9 mouse cellular contexts compared by ENCODE assay signal in genomic region chr1:89570522-89571299, GRCm38 (mm10).
A peak's percentile ranks its signal among the peaks of the same experiment; 100 is the strongest.
DNase-seq lines count a peak whose midpoint lies in the region.
"Had no signal": no experiment of that assay in that cellular context is flagged by ENCODE, and none has a peak within 500 bp of the region (broad histone marks: within the 10 kb centered on the region; RNA-seq: fewer than 3 reads in every experiment).

No protein-coding gene starts in this region.

- intact Hi-C loops in heart, postnatal 10 days (cut with DNase I): no loop called here

- peak; percentile 64 for DNase-seq in gastrocnemius, adult 18-20 months (ENCODE audit: low spot score)
- no peak for DNase-seq in gastrocnemius, postnatal 4 days (ENCODE audit: low spot score in 2 of 2)
- DNase-seq in urinary bladder, postnatal 14 days (ENCODE audit: low spot score): peak; percentile 29
- no peak for DNase-seq in urinary bladder, adult 18-20 months (ENCODE audit: low spot score in 2 of 2)
- peak; percentile 42 to 52 for DNase-seq in heart, postnatal 10 days
- no peak for DNase-seq in layer of hippocampus, postnatal 25 days (ENCODE audit: extremely low spot score in 1 of 2, low spot score in 1 of 2)
- DNase-seq in frontal cortex, adult 2 months (ENCODE audit: extremely low spot score in 1 of 2, low spot score in 1 of 2): no peak
- no peak for DNase-seq in thymus, postnatal 25 days
- DNase-seq: cerebellum, adult 18-20 months had no signal

Comparison
In these comparisons a context has a peak if more than half of its experiments do, and no peak if none do; other contexts are left out.
1. DNase-seq: peak in gastrocnemius, adult 18-20 months (single experiment), urinary bladder, postnatal 14 days (single experiment) and heart, postnatal 10 days (2 of 2); none in gastrocnemius, postnatal 4 days (0 of 2), urinary bladder, adult 18-20 months (0 of 2), layer of hippocampus, postnatal 25 days (0 of 2), frontal cortex, adult 2 months (0 of 2) and thymus, postnatal 25 days (single experiment).